Mouse (Mus musculus): ENCODE measurements around the gene Gm19426. TPM values are rescaled to one million over a fixed set of nuclear protein-coding genes. Genes with fewer than 3 reads are reported as not detected.
"Not testable (repeated sequence)": the region's sequence is repeated elsewhere in the genome, so short reads cannot be mapped to it uniquely, and the experiment has no call there.

The Gm19426 gene
- polyA plus RNA-seq, 1 experiment from 2014 or later: 6.1 TPM

- Histone ChIP-seq H3K4me2 (peak within 1 kb of the TSS; percentile 78), H3K27ac (peak within 1 kb of the TSS; percentile 79), H3K36me3 (ENCODE audit: poor library complexity, severe bottlenecking) (no peaks in the 10 kb centered on the region), H3K9me3 (replicated peaks) (no peaks in the 10 kb centered on the region), H3K4me1 (peaks cover 52% of the 10 kb centered on the region), H3K4me3 (peak within 1 kb of the TSS; percentile 57), H3K9ac (peak within 1 kb of the TSS; percentile 82), H3K27me3 (no peaks in the 10 kb centered on the region)
- 7% methylated on average over 8 of the region's 8 CpGs for WGBS
- ATAC-seq: peak; percentile 75
Observed at GRCm38 (mm10) chr2:84733579-84734300, 9.7 kb downstream of the Gm19426 start, which contains the start of gene Ypel4. TSS of gene Ypel4 (plus strand) at chr2:84734058.

DNA sequence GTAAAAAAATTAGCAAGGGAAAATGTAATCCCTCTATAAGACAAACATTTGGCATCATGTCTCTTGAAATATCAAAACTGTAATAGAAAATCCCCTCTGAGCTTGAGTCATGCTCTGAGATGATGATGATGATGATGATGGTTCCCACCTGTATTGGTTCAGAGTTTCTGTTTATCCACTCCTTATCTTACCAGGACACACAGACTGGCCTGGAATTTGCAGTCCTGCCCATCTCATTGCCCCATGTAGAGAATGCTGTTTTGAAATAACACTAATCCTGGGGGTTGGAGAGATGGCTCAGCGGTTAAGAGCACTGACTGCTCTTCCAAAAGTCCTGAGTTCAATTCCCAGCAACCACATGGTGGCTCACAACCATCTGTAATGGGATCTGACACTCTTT is 11.1 kb downstream of the Gm19426 start:
- 92% methylated on average over 1 of the region's 1 CpGs for WGBS
- Histone ChIP-seq H3K4me1 (peaks cover 39% of the 10 kb centered on the region), H3K9ac (no peak overlapping the region), H3K27ac (no peak overlapping the region), H3K4me3 (no peak overlapping the region), H3K36me3 (ENCODE audit: poor library complexity, severe bottlenecking) (no peaks in the 10 kb centered on the region), H3K9me3 (replicated peaks) (no peaks in the 10 kb centered on the region), H3K4me2 (no peak overlapping the region), H3K27me3 (no peaks in the 10 kb centered on the region)
- ATAC-seq: no peak

- Histone ChIP-seq H3K27me3 (no peaks in the 10 kb centered on the region), H3K9ac (no peak overlapping the region), H3K36me3 (ENCODE audit: poor library complexity, severe bottlenecking) (no peaks in the 10 kb centered on the region), H3K4me2 (no peak overlapping the region), H3K9me3 (replicated peaks) (no peaks in the 10 kb centered on the region), H3K4me3 (no peak overlapping the region), H3K27ac (no peak overlapping the region), H3K4me1 (peaks cover 32% of the 10 kb centered on the region)
- ATAC-seq: no peak
- 80% methylated on average over 3 of the region's 3 CpGs for WGBS
Observed at GRCm38 (mm10) chr2:84731206-84731605, 12.2 kb downstream of the Gm19426 start.

GRCm38 (mm10) chr2:84728191-84728590 is 15.3 kb downstream of the Gm19426 start:
- H3K9ac ChIP-seq; H3K27ac ChIP-seq; H3K4me2 ChIP-seq; H3K4me3 ChIP-seq; H3K27me3 ChIP-seq; ATAC-seq; H3K9me3 ChIP-seq (replicated peaks): not testable (repeated sequence)
- 88% methylated on average over 5 of the region's 5 CpGs for WGBS
- H3K4me1 ChIP-seq: peaks cover 30% of the 10 kb centered on the region
- peaks cover 25% of the 10 kb centered on the region for H3K36me3 ChIP-seq (ENCODE audit: poor library complexity, severe bottlenecking)

- Histone ChIP-seq H3K36me3 (ENCODE audit: poor library complexity, severe bottlenecking) (peaks cover 31% of the 10 kb centered on the region), H3K27ac (peak within 1 kb of the TSS; percentile 60), H3K4me3 (peak within 1 kb of the TSS; percentile 56), H3K4me1 (peaks cover 29% of the 10 kb centered on the region), H3K9me3 (replicated peaks) (no peaks in the 10 kb centered on the region), H3K4me2 (peak within 1 kb of the TSS; percentile 84), H3K27me3 (no peaks in the 10 kb centered on the region), H3K9ac (peak within 1 kb of the TSS; percentile 65)
- under 1% methylated on average over 39 of the region's 39 CpGs for WGBS
- peak; percentile 97 for ATAC-seq
Observed at GRCm38 (mm10) chr2:84727172-84727858, 16.1 kb downstream of the Gm19426 start, which contains the start of gene Clp1. TSS of gene Clp1 (minus strand) at chr2:84727350.

DNA sequence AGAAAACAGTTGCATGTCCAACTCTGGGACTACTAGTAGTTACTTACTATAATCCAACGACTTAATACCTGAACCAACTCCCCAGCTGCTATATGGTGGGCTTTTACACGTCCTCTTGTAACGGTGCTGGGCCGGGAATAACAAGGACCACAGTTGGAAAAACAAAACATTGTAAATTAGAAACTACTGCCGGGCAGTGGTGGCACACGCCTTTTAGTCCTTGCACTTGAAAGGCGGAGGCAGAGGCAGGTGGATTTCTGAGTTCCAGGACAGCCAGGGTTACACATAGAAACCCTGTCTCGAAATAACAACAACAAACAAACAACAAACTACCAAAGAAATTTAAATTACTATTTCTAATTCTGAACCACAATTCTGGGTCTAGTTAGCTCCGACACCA is 16.7 kb downstream of the Gm19426 start:
- WGBS: 4% methylated on average over 9 of the region's 9 CpGs
- Histone ChIP-seq H3K27me3 (no peaks in the 10 kb centered on the region), H3K27ac (0 out of 2 replicates have a peak overlapping the region, but pooled peaks have one; percentile 60), H3K36me3 (ENCODE audit: poor library complexity, severe bottlenecking) (peaks cover 37% of the 10 kb centered on the region), H3K9ac (peak overlapping the region; percentile 65), H3K9me3 (replicated peaks) (no peaks in the 10 kb centered on the region), H3K4me3 (peak overlapping the region; percentile 56), H3K4me1 (peaks cover 29% of the 10 kb centered on the region), H3K4me2 (peak overlapping the region; percentile 84)
- peak; percentile 4 for ATAC-seq

DNA sequence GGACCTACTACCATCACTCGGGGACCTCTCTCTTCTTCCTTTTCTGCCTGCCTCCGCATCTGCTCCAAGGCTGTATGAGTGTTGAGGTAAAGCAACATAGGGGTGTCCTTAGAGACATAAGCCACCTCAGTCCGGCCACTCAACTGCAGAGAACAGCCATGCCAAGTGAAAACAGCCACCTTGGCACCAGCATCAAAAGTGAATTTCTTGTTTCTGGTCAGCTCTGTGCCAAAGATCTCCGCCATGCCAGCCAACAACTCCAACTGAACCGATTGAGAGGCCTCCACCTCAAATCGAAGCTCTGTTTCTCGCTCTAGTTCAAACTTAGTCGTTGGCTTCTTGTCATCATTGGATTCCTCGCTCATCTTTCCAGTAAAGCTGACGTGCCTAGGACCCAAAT is 17.7 kb downstream of the Gm19426 start:
- H3K4me1 ChIP-seq: peaks cover 29% of the 10 kb centered on the region
- no peak overlapping the region for H3K27ac ChIP-seq
- H3K36me3 ChIP-seq (ENCODE audit: poor library complexity, severe bottlenecking): peaks cover 42% of the 10 kb centered on the region
- H3K9me3 ChIP-seq (replicated peaks): no peaks in the 10 kb centered on the region
- H3K27me3 ChIP-seq: no peaks in the 10 kb centered on the region
- no peak overlapping the region for H3K9ac ChIP-seq
- H3K4me2 ChIP-seq: peak overlapping the region; percentile 84
- ATAC-seq: no peak
- 92% methylated on average over 10 of the region's 10 CpGs for WGBS
- H3K4me3 ChIP-seq: peak overlapping the region; percentile 56

DNA sequence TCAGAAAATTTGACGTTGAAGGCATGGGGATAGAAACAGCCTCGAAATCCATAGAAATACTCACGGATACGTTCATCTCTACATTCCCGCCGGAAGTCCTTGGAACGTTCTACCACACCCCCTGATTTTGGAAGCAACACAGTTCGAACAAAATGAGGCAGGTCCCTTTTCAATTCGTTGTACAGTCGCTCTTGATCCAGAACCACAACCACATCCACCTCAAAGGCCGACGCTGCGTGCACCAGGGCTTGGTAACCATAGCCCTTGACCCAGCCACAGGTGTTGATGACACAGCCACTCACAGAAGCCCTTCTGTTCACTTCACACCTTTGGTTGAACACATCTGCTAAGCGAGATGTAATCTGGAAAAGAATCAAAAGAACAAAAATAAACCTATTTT is 19.6 kb downstream of the Gm19426 start:
- H3K4me3 ChIP-seq: no peak overlapping the region
- H3K4me2 ChIP-seq: no peak overlapping the region
- WGBS: 96% methylated on average over 14 of the region's 14 CpGs
- H3K9me3 ChIP-seq (replicated peaks): no peaks in the 10 kb centered on the region
- peaks cover 42% of the 10 kb centered on the region for H3K36me3 ChIP-seq (ENCODE audit: poor library complexity, severe bottlenecking)
- no peak overlapping the region for H3K27ac ChIP-seq
- H3K9ac ChIP-seq: no peak overlapping the region
- H3K4me1 ChIP-seq: peaks cover 29% of the 10 kb centered on the region
- ATAC-seq: no peak
- H3K27me3 ChIP-seq: no peaks in the 10 kb centered on the region

GRCm38 (mm10) chr2:84721182-84721581 is 22.3 kb downstream of the Gm19426 start:
- H3K27me3 ChIP-seq: no peaks in the 10 kb centered on the region
- peaks cover 42% of the 10 kb centered on the region for H3K36me3 ChIP-seq (ENCODE audit: poor library complexity, severe bottlenecking)
- 92% methylated on average over 3 of the region's 3 CpGs for WGBS

GRCm38 (mm10) chr2:84720718-84721117 is 22.7 kb downstream of the Gm19426 start:
- no peaks in the 10 kb centered on the region for H3K27me3 ChIP-seq
- H3K4me1 ChIP-seq: peaks cover 24% of the 10 kb centered on the region
- WGBS: 97% methylated on average over 2 of the region's 2 CpGs
- no peak overlapping the region for H3K4me2 ChIP-seq
- H3K36me3 ChIP-seq (ENCODE audit: poor library complexity, severe bottlenecking): peaks cover 41% of the 10 kb centered on the region
- H3K9ac ChIP-seq: no peak overlapping the region
- ATAC-seq: no peak
- no peaks in the 10 kb centered on the region for H3K9me3 ChIP-seq (replicated peaks)
- H3K4me3 ChIP-seq: no peak overlapping the region
- H3K27ac ChIP-seq: no peak overlapping the region

More at GRCm38 (mm10) chr2:84721182-84721581, 22.3 kb downstream of the Gm19426 start:
- Histone ChIP-seq H3K27ac (no peak overlapping the region), H3K9me3 (replicated peaks) (no peaks in the 10 kb centered on the region), H3K9ac (no peak overlapping the region), H3K4me2 (no peak overlapping the region), H3K4me3 (no peak overlapping the region), H3K4me1 (peaks cover 27% of the 10 kb centered on the region)
- no peak for ATAC-seq

DNA sequence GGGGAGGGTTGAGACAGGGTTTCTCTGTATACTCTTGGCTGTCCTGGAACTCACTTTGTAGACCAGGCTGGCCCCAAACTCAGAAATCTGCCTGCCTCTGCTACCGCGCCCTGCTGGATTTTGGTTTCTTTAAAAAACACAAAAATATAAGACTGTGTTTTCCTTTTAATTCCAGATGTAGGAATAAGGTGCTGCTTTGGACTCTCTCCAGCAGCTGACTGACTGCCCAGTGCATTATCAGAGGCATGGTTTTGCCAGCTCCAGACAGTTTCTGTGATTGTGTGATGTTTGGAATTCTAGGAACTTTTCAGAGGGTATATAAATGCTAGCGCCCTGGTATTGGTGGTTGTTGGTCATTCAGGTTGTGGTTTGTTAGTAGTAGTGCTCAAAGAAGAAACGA is 26.1 kb downstream of the Gm19426 start:
- 95% methylated on average over 4 of the region's 4 CpGs for WGBS
- Histone ChIP-seq H3K4me1 (peaks cover 22% of the 10 kb centered on the region), H3K27ac (no peak overlapping the region), H3K4me3 (no peak overlapping the region), H3K27me3 (no peaks in the 10 kb centered on the region), H3K9me3 (replicated peaks) (no peaks in the 10 kb centered on the region), H3K36me3 (ENCODE audit: poor library complexity, severe bottlenecking) (peaks cover 12% of the 10 kb centered on the region), H3K9ac (no peak overlapping the region), H3K4me2 (no peak overlapping the region)
- no peak for ATAC-seq

Measured in forebrain, embryonic 13.5 days (tissue).